Mouse (Mus musculus) liver, embryonic 13.5 days (tissue): ENCODE data around the gene Lpar1. TPM values are rescaled to one million over a fixed set of nuclear protein-coding genes. Genes with fewer than 3 reads are reported as not detected.

Experiments used
- ATAC-seq: fragments of 200-750 bp; cut with Nextera tagmentation; 2 replicates; pipeline ENCODE4 v1.8.0; 2017; ENCODE audit warnings: low read depth, mild to moderate bottlenecking, moderate number of reproducible peaks, moderate library complexity
- DNase-seq: peaks from one replicate; pipeline ENCODE4 v3.0.0; 2022
- H3K27ac ChIP-seq: fragments of 300-500 bp; sonication (generic); 2 replicates; pipeline ENCODE4 v1.5.1; 2015; ENCODE audit warnings: moderate library complexity, mild to moderate bottlenecking, inconsistent platforms
- H3K27me3 ChIP-seq: fragments of 300-500 bp; sonication (generic); 2 replicates; pipeline ENCODE4 v1.6.1; 2015; ENCODE audit warnings: mild to moderate bottlenecking, inconsistent platforms
- H3K36me3 ChIP-seq: fragments of 300-500 bp; sonication (generic); 2 replicates; pipeline ENCODE4 v1.6.1; 2015; ENCODE audit warnings: mild to moderate bottlenecking, inconsistent platforms
- H3K4me1 ChIP-seq: fragments of 300-500 bp; sonication (generic); replicated peaks from 2 replicates; pipeline ENCODE4 v1.6.1; 2015; ENCODE audit warnings: inconsistent platforms
- H3K4me2 ChIP-seq: fragments of 300-500 bp; sonication (generic); 2 replicates; pipeline ENCODE4 v1.6.1; 2015; ENCODE audit warnings: inconsistent platforms, mild to moderate bottlenecking, moderate library complexity
- H3K4me3 ChIP-seq: fragments of 300-500 bp; sonication (generic); replicated peaks from 2 replicates; pipeline ENCODE4 v1.5.1; 2015; ENCODE audit warnings: mild to moderate bottlenecking, inconsistent platforms
- H3K9ac ChIP-seq: fragments of 300-500 bp; sonication (generic); 2 replicates; pipeline ENCODE4 v1.6.1; 2015; ENCODE audit warnings: mild to moderate bottlenecking, inconsistent platforms
- H3K9me3 ChIP-seq: fragments of 300-500 bp; sonication (generic); replicated peaks from 2 replicates; pipeline ENCODE4 v1.6.1; 2016; ENCODE audit warnings: inconsistent platforms
- WGBS: fragments of 180-500 bp; shearing (Covaris S2); methylation state at CpG from one replicate; pipeline ENCODE4 v1.1.7; 2015; ENCODE audit not compliant: insufficient replicate concordance; 5-methylcytosine and 5-hydroxymethylcytosine counted together
- polyA plus RNA-seq: library from polyadenylated mRNA; unstranded; fragments of >200 nt; fragmentation: Nextera tagmentation; extraction: Ambion mirVana; gene quantifications from 2 replicates; pipeline ENCODE4 v1.2.1, GENCODE M21; 2015

Gene Lpar1
- polyA plus RNA-seq, 1 experiment from 2014 or later = 4.5 TPM

- Histone ChIP-seq H3K4me1 (no peaks in the 10 kb centered on the region), H3K9ac (no peak overlapping the region), H3K9me3 (no peaks in the 10 kb centered on the region), H3K27me3 (no peaks in the 10 kb centered on the region), H3K4me3 (no peak overlapping the region), H3K36me3 (no peaks in the 10 kb centered on the region), H3K27ac (no peak overlapping the region), H3K4me2 (no peak overlapping the region)
- DNase-seq (no peak), ATAC-seq (no peak)
- WGBS = 69% methylated on average over 5 of the region's 5 CpGs
Observed at GRCm38 (mm10) chr4:58469651-58470592, 83.8 kb downstream of the Lpar1 start.

- Histone ChIP-seq H3K4me2 (no peak overlapping the region), H3K27ac (no peak overlapping the region), H3K27me3 (no peaks in the 10 kb centered on the region), H3K9ac (no peak overlapping the region), H3K4me1 (no peaks in the 10 kb centered on the region), H3K4me3 (no peak overlapping the region), H3K36me3 (no peaks in the 10 kb centered on the region), H3K9me3 (no peaks in the 10 kb centered on the region)
- no peak for DNase-seq
- no peak for ATAC-seq
- WGBS = 70% methylated on average over 7 of the region's 7 CpGs
Observed at GRCm38 (mm10) chr4:58469035-58469434, 84.7 kb downstream of the Lpar1 start.

- Histone ChIP-seq H3K9ac (no peak overlapping the region), H3K27me3 (no peaks in the 10 kb centered on the region), H3K4me3 (no peak overlapping the region), H3K4me2 (no peak overlapping the region), H3K9me3 (no peaks in the 10 kb centered on the region), H3K36me3 (no peaks in the 10 kb centered on the region), H3K27ac (no peak overlapping the region), H3K4me1 (no peaks in the 10 kb centered on the region)
- WGBS = 69% methylated on average over 5 of the region's 5 CpGs
- ATAC-seq = no peak
- no peak for DNase-seq
Observed at GRCm38 (mm10) chr4:58465586-58465985, 88.1 kb downstream of the Lpar1 start.

DNA sequence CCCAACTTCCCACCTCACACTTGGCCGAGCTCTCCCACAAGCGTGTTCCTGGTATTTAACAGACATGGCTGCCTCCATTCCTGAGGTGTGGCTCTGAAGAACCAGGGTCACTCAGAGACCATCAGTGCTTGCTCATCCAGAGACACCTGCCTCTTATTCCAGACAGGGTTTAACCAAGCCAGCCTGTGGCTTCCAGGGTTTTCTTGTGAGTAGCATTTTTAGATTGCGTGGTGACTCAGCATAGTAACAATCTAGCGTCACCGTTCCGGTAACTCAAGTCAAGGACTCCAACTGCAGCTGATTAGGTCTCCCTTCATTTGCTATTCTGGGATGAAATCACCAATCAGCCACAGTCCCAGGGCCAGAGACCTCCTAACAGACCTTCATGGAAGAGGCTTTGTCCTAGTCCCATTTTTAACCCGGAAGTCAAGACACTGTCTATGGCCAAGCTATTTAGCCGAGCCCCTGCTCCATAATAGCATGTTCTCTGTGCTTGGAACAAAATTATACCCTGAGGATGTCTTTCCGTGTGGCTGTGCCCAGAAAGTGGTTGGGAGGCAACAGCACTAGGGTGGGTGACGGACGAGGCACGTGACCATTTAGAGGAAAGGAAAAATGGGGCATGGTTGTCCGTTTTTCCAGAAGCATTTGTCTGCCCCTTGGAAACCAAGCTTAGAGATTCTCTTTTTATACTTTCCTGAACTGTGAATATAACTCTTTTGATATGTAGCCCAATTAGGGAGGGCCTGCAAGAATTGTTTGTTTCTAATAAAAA lies 89.1 kb downstream of the Lpar1 start:
- Histone ChIP-seq H3K4me3 (no peak overlapping the region), H3K4me2 (no peak overlapping the region), H3K27ac (no peak overlapping the region), H3K27me3 (no peaks in the 10 kb centered on the region), H3K4me1 (no peaks in the 10 kb centered on the region), H3K9ac (no peak overlapping the region), H3K36me3 (no peaks in the 10 kb centered on the region), H3K9me3 (no peaks in the 10 kb centered on the region)
- 68% methylated on average over 13 of the region's 13 CpGs for WGBS
- ATAC-seq = no peak
- no peak for DNase-seq

DNA sequence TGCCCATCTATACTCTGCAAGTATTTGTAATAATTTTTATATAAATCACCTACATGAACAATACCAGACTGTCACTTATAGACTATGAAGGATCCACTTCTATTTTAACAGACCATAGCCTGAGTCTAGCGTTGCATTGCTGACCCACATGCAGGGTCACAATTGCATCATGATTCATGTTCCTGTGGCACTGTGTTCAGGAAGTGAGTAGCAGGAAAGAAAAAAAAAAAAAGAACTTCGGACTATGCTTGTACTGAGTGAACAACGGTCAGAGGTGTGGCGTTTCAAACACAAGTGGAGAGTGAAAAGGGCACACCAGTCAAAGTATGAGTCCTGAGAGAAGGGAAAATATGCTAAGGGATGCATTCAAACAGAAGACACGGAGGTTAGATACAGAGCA lies 90.7 kb downstream of the Lpar1 start:
- H3K36me3 ChIP-seq = no peaks in the 10 kb centered on the region
- no peaks in the 10 kb centered on the region for H3K4me1 ChIP-seq
- H3K27me3 ChIP-seq = no peaks in the 10 kb centered on the region
- no peak overlapping the region for H3K4me2 ChIP-seq
- H3K4me3 ChIP-seq = no peak overlapping the region
- no peaks in the 10 kb centered on the region for H3K9me3 ChIP-seq
- DNase-seq (no peak), ATAC-seq (no peak)
- 23% methylated on average over 5 of the region's 5 CpGs for WGBS
- H3K27ac ChIP-seq = no peak overlapping the region
- no peak overlapping the region for H3K9ac ChIP-seq

DNA sequence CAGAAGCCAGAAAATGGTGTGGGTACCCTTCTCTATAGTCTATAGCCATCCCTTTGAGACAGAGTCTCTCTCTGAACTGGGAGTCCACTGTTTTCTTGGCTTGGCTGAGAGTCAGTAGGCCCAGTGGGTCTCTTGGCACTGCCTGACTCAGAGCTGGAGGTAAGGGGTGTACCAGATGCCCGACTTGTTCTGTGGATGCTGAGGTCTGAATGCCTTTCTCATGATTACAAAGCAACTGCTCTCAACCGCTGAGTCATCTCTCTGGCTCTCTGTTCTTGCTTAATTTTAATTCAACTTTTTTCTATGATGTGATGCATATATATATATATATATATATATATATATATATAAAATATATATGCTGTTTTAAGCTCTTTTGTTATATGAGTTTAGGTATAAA lies 91.1 kb downstream of the Lpar1 start:
- Histone ChIP-seq H3K4me3 (no peak overlapping the region), H3K4me1 (no peaks in the 10 kb centered on the region), H3K4me2 (no peak overlapping the region), H3K9me3 (no peaks in the 10 kb centered on the region), H3K27ac (no peak overlapping the region), H3K27me3 (no peaks in the 10 kb centered on the region), H3K9ac (no peak overlapping the region), H3K36me3 (no peaks in the 10 kb centered on the region)
- DNase-seq = no peak
- WGBS = 76% methylated on average over 2 of the region's 2 CpGs
- no peak for ATAC-seq

DNA sequence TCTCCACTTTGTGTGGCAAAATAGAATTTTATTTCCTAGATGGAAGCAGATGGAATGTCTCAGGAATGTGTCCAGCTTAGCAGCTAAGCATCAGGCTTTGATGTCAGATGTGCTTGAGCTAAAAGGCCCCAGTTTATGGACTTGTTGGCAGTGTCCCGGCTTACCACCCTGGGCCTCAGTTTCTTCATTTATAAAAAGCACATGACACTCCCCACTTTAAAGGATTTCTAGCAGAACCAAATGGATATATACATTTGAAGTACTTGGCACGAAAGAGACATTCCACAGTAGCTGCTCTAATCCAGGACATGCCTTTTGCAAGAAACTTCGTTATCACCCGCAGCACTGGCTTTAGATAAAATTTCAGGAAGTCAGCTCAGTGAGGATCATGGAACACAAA lies 100.4 kb downstream of the Lpar1 start:
- no peaks in the 10 kb centered on the region for H3K9me3 ChIP-seq
- H3K36me3 ChIP-seq = no peaks in the 10 kb centered on the region
- 44% methylated on average over 4 of the region's 4 CpGs for WGBS
- no peak overlapping the region for H3K27ac ChIP-seq
- no peak overlapping the region for H3K9ac ChIP-seq
- ATAC-seq (no peak), DNase-seq (no peak)
- H3K4me2 ChIP-seq = no peak overlapping the region
- no peaks in the 10 kb centered on the region for H3K4me1 ChIP-seq
- no peak overlapping the region for H3K4me3 ChIP-seq
- H3K27me3 ChIP-seq = no peaks in the 10 kb centered on the region

- H3K27ac ChIP-seq = no peak overlapping the region
- no peak for DNase-seq
- no peak overlapping the region for H3K4me2 ChIP-seq
- H3K9me3 ChIP-seq = no peaks in the 10 kb centered on the region
- no peak overlapping the region for H3K9ac ChIP-seq
- ATAC-seq = no peak
- H3K4me3 ChIP-seq = no peak overlapping the region
- H3K4me1 ChIP-seq = no peaks in the 10 kb centered on the region
- no peaks in the 10 kb centered on the region for H3K36me3 ChIP-seq
- no peaks in the 10 kb centered on the region for H3K27me3 ChIP-seq
- 67% methylated on average over 3 of the region's 3 CpGs for WGBS
Observed at GRCm38 (mm10) chr4:58448825-58449224, 104.9 kb downstream of the Lpar1 start.

DNA sequence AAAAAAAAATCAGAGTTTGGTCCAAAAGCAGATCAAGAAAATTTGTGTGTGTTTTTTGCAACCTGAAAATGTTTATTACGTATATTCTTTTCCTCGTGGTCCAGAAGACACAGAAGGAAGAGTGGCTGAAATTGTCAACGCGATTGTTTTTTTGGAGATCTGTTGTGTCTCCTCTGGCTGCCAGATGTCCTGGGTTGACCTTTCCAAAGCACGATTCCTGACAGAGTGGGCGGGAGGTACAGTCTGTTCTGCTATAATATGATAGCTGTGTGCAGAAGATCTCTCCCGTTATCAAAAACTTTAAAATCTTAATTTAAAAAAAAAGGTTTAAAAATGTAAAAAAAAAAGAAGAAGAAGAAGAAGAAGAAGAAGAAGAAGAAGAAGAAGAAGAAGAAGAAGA lies 105.9 kb downstream of the Lpar1 start:
- Histone ChIP-seq H3K4me1 (no peaks in the 10 kb centered on the region), H3K27ac (no peak overlapping the region), H3K4me2 (no peak overlapping the region), H3K9me3 (no peaks in the 10 kb centered on the region), H3K9ac (no peak overlapping the region), H3K4me3 (no peak overlapping the region), H3K36me3 (no peaks in the 10 kb centered on the region), H3K27me3 (no peaks in the 10 kb centered on the region)
- 74% methylated on average over 7 of the region's 7 CpGs for WGBS
- ATAC-seq = no peak
- DNase-seq = no peak

- H3K27ac ChIP-seq = no peak overlapping the region
- no peaks in the 10 kb centered on the region for H3K27me3 ChIP-seq
- DNase-seq = no peak
- H3K9me3 ChIP-seq = no peaks in the 10 kb centered on the region
- H3K4me2 ChIP-seq = no peak overlapping the region
- no peaks in the 10 kb centered on the region for H3K4me1 ChIP-seq
- no peak for ATAC-seq
- H3K9ac ChIP-seq = no peak overlapping the region
- H3K36me3 ChIP-seq = no peaks in the 10 kb centered on the region
- WGBS = 64% methylated on average over 6 of the region's 6 CpGs
- no peak overlapping the region for H3K4me3 ChIP-seq
Observed at GRCm38 (mm10) chr4:58445846-58446245, 107.9 kb downstream of the Lpar1 start.

DNA sequence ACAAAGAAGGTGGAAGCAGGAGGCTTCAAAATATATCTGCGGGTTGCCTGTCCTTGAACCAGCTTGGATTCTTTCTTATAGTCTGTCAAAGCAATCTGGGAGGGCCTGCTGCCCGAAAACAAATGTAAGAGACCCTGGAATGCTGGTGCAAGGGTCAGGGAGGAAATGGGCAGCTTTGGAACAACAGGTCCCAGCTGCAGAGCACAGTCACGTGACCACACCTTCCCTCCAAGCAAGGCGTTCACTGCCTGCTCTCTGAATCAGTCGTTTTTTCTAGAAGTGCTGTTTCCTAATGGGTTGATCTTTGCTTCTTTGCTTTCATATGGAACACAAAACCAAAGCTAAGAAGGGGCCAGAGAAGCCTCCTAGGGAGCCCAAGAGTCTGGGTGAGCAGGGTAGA lies 111.4 kb downstream of the Lpar1 start:
- no peak overlapping the region for H3K4me3 ChIP-seq
- H3K4me2 ChIP-seq = no peak overlapping the region
- DNase-seq (no peak), ATAC-seq (no peak)
- no peaks in the 10 kb centered on the region for H3K36me3 ChIP-seq
- H3K9me3 ChIP-seq = no peaks in the 10 kb centered on the region
- H3K27ac ChIP-seq = no peak overlapping the region
- H3K27me3 ChIP-seq = no peaks in the 10 kb centered on the region
- 42% methylated on average over 5 of the region's 5 CpGs for WGBS
- H3K4me1 ChIP-seq = no peaks in the 10 kb centered on the region
- no peak overlapping the region for H3K9ac ChIP-seq
